Mouse (Mus musculus) cortical plate, adult 2 months (tissue): ENCODE measurements around the gene Snx13.

Experiments used
- CTCF ChIP-seq: fragments of 200-500 bp; IDR thresholded peaks from 2 replicates; pipeline ENCODE4 v1.5.1; 2011; ENCODE audit warnings: mild to moderate bottlenecking, control low read depth, low read length; ENCODE audit not compliant: insufficient read depth; ENCODE audit errors: extremely low read depth
- POLR2A ChIP-seq: fragments of 200-500 bp; IDR thresholded peaks from 2 replicates; pipeline ENCODE4 v1.6.1; 2011; ENCODE audit warnings: mild to moderate bottlenecking, low read length, control low read depth; ENCODE audit not compliant: insufficient read depth; ENCODE audit errors: extremely low read depth

DNA sequence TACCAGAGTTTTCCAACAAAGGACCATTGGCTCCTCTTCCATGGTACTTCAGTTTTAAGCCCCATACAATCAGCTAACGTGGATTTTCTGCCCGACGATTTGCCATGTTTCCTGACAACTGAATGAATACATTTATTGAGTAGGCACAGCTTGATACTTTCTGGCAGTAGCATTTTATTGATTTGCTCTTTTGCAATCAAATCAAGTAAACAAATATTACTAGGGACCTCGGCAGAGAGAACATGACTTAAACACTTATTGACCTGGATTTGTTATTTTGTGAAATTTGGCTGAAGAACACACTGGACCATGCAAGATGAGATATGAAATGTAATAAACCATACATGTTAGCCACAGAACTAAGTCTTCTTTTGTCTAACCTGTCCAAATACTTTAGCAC, 123.3 kb downstream of the Snx13 start:
- no peak for TF ChIP-seq CTCF
- TF ChIP-seq POLR2A: no peak
